21 mouse cellular contexts compared by ENCODE assay signal in genomic region chr16:17816528-17816927, GRCm38 (mm10). TPM values are rescaled to one million over a fixed set of nuclear protein-coding genes. Genes with fewer than 3 reads are reported as not detected.
A peak's percentile ranks its signal among the peaks of the same experiment; 100 is the strongest.
DNase-seq lines count a peak whose midpoint lies in the region; ATAC-seq lines count a peak whose summit lies in the region.
"Had no signal": no experiment of that assay in that cellular context is flagged by ENCODE, and none has a peak within 500 bp of the region (broad histone marks: within the 10 kb centered on the region; RNA-seq: fewer than 3 reads in every experiment).

No protein-coding gene starts in this region.

- no peak for ATAC-seq in heart, embryonic 13.5 days (ENCODE audit: extremely low read depth, insufficient number of reproducible peaks, low FRiP score, low TSS enrichment)
- no peak for ATAC-seq in midbrain, embryonic 14.5 days (ENCODE audit: low FRiP score, low TSS enrichment)
- no peak for ATAC-seq in frontal cortex, adult (ENCODE audit: low TSS enrichment)

- H3K4me3 ChIP-seq in heart, embryonic 13.5 days = no peak overlapping the region
- no peak overlapping the region for H3K4me3 ChIP-seq in midbrain, embryonic 14.5 days (replicated peaks; ENCODE audit: low read depth, low read length)

- H3K4me1 ChIP-seq in heart, embryonic 13.5 days = peaks cover 27% of the 10 kb centered on the region
- peaks cover 9% of the 10 kb centered on the region; the same call in 1 of the 2 replicates for H3K4me1 ChIP-seq in midbrain, embryonic 14.5 days (ENCODE audit: control insufficient read depth, insufficient read depth, low read length)

- 0 out of 2 replicates have a peak, but pooled peaks cover 3% of the 10 kb centered on the region for H3K9me3 ChIP-seq in heart, embryonic 13.5 days
- no peaks in the 10 kb centered on the region for H3K9me3 ChIP-seq in midbrain, embryonic 14.5 days (ENCODE audit: control insufficient read depth, low read length)
- H3K9me3 ChIP-seq: forebrain, embryonic 10.5 days; neural tube, embryonic 12.5 days had no signal

- peaks cover 74% of the 10 kb centered on the region for H3K27me3 ChIP-seq in heart, embryonic 13.5 days (replicated peaks)
- peaks cover 3% of the 10 kb centered on the region; the same call in 1 of the 2 replicates for H3K27me3 ChIP-seq in midbrain, embryonic 14.5 days (ENCODE audit: control insufficient read depth, insufficient read depth, low read length)

- DNase-seq in heart, postnatal 36 days = no peak
- DNase-seq in NIH3T3 (ENCODE audit: low read depth) = peak; percentile 57
- DNase-seq in fat pad, adult 2 months (ENCODE audit: extremely low read depth, low read depth, low spot score) = peak; percentile 50
- DNase-seq in midbrain, embryonic 14.5 days = no peak
- DNase-seq in ovary, postnatal 36 days (ENCODE audit: low spot score) = no peak
- DNase-seq in cerebellum, adult 9-10 months = no peak
- DNase-seq: adrenal gland, postnatal 10 days; cerebellum, adult 9-11 months; embryo, embryonic 11 days; heart, postnatal 14 days; kidney, postnatal 10 days; lung, postnatal 14 days; thymus, adult 2 months had no signal

- 80% methylated on average over 8 of the region's 8 CpGs for WGBS in heart, embryonic 13.5 days
- 79% methylated on average over 8 of the region's 8 CpGs for WGBS in midbrain, embryonic 14.5 days

- H3K9ac ChIP-seq in heart, embryonic 13.5 days = 0 out of 2 replicates have a peak overlapping the region, but pooled peaks have one; percentile 82
- H3K9ac ChIP-seq in midbrain, embryonic 14.5 days (replicated peaks; ENCODE audit: low read length) = peak overlapping the region; percentile 68

- H3K27ac ChIP-seq in heart, embryonic 13.5 days (replicated peaks) = no peak overlapping the region
- H3K27ac ChIP-seq in midbrain, embryonic 14.5 days (replicated peaks; ENCODE audit: low read depth, low read length) = no peak overlapping the region
- H3K27ac ChIP-seq: neural tube, embryonic 12.5 days had no signal

- H3K36me3 ChIP-seq in heart, embryonic 13.5 days = no peaks in the 10 kb centered on the region
- no peaks in the 10 kb centered on the region for H3K36me3 ChIP-seq in midbrain, embryonic 14.5 days (ENCODE audit: control insufficient read depth, insufficient read depth, low read length)
- H3K36me3 ChIP-seq: forebrain, embryonic 10.5 days; neural tube, embryonic 12.5 days had no signal

- intact Hi-C loops in heart, postnatal 36 days (cut with DNase I) = no loop called here

- no peak overlapping the region for H3K4me2 ChIP-seq in heart, embryonic 13.5 days
- H3K4me2 ChIP-seq in midbrain, embryonic 14.5 days (ENCODE audit: low read length) = peak overlapping the region; percentile 82; the same call in 1 of the 2 replicates

RNA-seq across cellular contexts. Expression of gene B830017H08Rik, which starts 16.4 kb away (rescaled TPM):
- polyA plus RNA-seq in heart, embryonic 13.5 days (2015; fragmentation: Nextera tagmentation; extraction: Ambion mirVana) = not detected in 2 replicates
- not detected for total RNA-seq in heart, postnatal 36 days (2021)
- polyA plus RNA-seq in midbrain, embryonic 14.5 days (2014; fragmentation: Nextera tagmentation; extraction: Ambion mirVana) = 2.4 and 5.3 TPM in 2 replicates
- total RNA-seq: adrenal gland, postnatal 10 days; ES-E14; gastrocnemius, adult 18-20 months; heart, postnatal 14 days had no signal
- polyA plus RNA-seq: forebrain, embryonic 10.5 days; intestine, postnatal 0 days; liver, embryonic 16.5 days; thymus, adult 2 months had no signal

RNA-seq across cellular contexts. Expression of gene Scarf2, which starts 19.4 kb away (rescaled TPM):
- polyA plus RNA-seq in heart, embryonic 13.5 days (2015; fragmentation: Nextera tagmentation; extraction: Ambion mirVana) = 7.0 and 8.2 TPM in 2 replicates
- 1 to 10 TPM; 4.5 to 4.9 TPM for total RNA-seq in heart, postnatal 36 days (2021)
- 0.55 and 1.0 TPM in 2 replicates for polyA plus RNA-seq in midbrain, embryonic 14.5 days (2014; fragmentation: Nextera tagmentation; extraction: Ambion mirVana)

RNA-seq across cellular contexts. Expression of gene Car15, which starts 21.6 kb away (rescaled TPM):
- polyA plus RNA-seq in heart, embryonic 13.5 days (2015; fragmentation: Nextera tagmentation; extraction: Ambion mirVana) = 1.1 and 1.8 TPM in 2 replicates
- total RNA-seq in heart, postnatal 36 days (2021) = 1 to 10 TPM; 2.1 TPM
- 3.8 and 3.9 TPM in 2 replicates for polyA plus RNA-seq in midbrain, embryonic 14.5 days (2014; fragmentation: Nextera tagmentation; extraction: Ambion mirVana)

RNA-seq across cellular contexts. Expression of gene Klhl22, which starts 57.1 kb away (rescaled TPM):
- 40.6 and 43.9 TPM in 2 replicates for polyA plus RNA-seq in heart, embryonic 13.5 days (2015; fragmentation: Nextera tagmentation; extraction: Ambion mirVana)
- total RNA-seq in heart, postnatal 36 days (2021) = 10 to 100 TPM; 17.2 to 20.2 TPM
- polyA plus RNA-seq in midbrain, embryonic 14.5 days (2014; fragmentation: Nextera tagmentation; extraction: Ambion mirVana) = 75.5 and 75.6 TPM in 2 replicates

Comparison
In these comparisons a context has a peak if more than half of its experiments do, and no peak if none do; other contexts are left out.
1. DNase-seq: peak in NIH3T3 (single experiment) and fat pad, adult 2 months (single experiment); none in heart, postnatal 36 days (0 of 2), midbrain, embryonic 14.5 days (single experiment), ovary, postnatal 36 days (single experiment) and cerebellum, adult 9-10 months (single experiment).